Mouse (Mus musculus): ENCODE results near the gene Neurl1b. TPM values are rescaled to one million over a fixed set of nuclear protein-coding genes. Genes with fewer than 3 reads are reported as not detected.
A peak's percentile ranks its signal among the peaks of the same experiment; 100 is the strongest.

Gene Neurl1b
- polyA plus RNA-seq, 1 experiment, result 22.0 TPM

DNA sequence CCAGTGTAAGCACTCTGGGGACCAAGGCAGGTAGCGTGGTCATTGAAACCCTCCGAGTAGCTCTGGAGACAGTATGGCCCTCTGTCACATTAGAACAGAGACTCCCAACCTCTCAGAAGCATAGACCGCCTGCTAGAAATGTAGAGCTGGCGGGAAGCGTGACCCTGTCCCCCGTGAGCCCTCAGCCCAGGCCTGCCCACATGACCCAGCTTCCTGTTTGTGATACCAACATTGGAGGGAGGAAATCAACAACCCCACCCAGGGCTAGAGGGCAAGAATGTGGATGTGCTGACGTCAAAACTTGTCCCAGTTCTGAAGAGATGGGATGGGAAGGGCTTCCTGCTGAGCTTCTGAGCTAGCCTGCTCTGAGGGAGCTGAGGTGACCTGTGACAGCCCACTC is 50.3 kb downstream of the Neurl1b start:
- TF ChIP-seq CTCF (conservative IDR thresholded peaks at IDR 0.05; ENCODE audit: insufficient read depth, insufficient read length, low read depth, low read length) (no peak), POLR2A (IDR thresholded peaks at IDR 0.05; ENCODE audit: low read depth, low read length) (peak; percentile 36)
- peak overlapping the region; percentile 35 for H3K4me3 ChIP-seq (ENCODE audit: insufficient read depth, low read depth, low read length)
- WGBS, result 59% methylated on average over 7 of the region's 7 CpGs
- H3K36me3 ChIP-seq (ENCODE audit: control insufficient read depth, insufficient read depth, low read length), result no peaks in the 10 kb centered on the region
- peak overlapping the region; percentile 96 for H3K27ac ChIP-seq (ENCODE audit: insufficient read depth, low read depth, low read length)
- no peaks in the 10 kb centered on the region for H3K27me3 ChIP-seq (replicated peaks; ENCODE audit: control insufficient read depth, insufficient read depth, low read length)
- H3K4me1 ChIP-seq (ENCODE audit: control insufficient read depth, insufficient read depth, low read length), result peaks cover 11% of the 10 kb centered on the region
- peak; percentile 95 for DNase-seq

DNA sequence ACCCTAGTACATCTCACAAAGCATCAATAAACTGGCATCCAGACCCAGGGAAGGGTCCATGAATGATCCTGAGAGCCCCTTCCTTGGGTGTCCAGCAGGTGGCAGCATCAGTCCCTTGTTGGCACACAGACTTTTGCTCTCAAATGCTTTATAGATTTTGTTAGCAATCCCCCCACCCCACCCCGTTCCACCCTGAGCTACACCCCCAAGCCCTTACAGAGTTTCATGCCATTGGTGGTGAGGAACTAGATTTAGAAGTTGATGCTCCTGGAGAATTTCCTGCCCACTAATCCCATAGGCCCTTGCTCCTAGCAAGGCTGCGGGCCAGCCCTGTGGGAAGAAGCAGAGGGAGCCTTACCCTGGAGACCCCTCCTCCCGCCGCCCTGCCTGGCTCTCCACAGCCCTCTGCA is 52.1 kb downstream of the Neurl1b start:
- no peaks in the 10 kb centered on the region for H3K27me3 ChIP-seq (replicated peaks; ENCODE audit: control insufficient read depth, insufficient read depth, low read length)
- no peaks in the 10 kb centered on the region for H3K36me3 ChIP-seq (ENCODE audit: control insufficient read depth, insufficient read depth, low read length)
- H3K27ac ChIP-seq (ENCODE audit: insufficient read depth, low read depth, low read length), result peak overlapping the region; percentile 96
- no peak overlapping the region for H3K4me3 ChIP-seq (ENCODE audit: insufficient read depth, low read depth, low read length)
- DNase-seq, result peak; percentile 89
- TF ChIP-seq CTCF (conservative IDR thresholded peaks at IDR 0.05; ENCODE audit: insufficient read depth, insufficient read length, low read depth, low read length), result peak; percentile 88
- no peak for TF ChIP-seq POLR2A (IDR thresholded peaks at IDR 0.05; ENCODE audit: low read depth, low read length)
- WGBS, result 15% methylated on average over 4 of the region's 4 CpGs
- H3K4me1 ChIP-seq (ENCODE audit: control insufficient read depth, insufficient read depth, low read length), result peaks cover 11% of the 10 kb centered on the region

DNA sequence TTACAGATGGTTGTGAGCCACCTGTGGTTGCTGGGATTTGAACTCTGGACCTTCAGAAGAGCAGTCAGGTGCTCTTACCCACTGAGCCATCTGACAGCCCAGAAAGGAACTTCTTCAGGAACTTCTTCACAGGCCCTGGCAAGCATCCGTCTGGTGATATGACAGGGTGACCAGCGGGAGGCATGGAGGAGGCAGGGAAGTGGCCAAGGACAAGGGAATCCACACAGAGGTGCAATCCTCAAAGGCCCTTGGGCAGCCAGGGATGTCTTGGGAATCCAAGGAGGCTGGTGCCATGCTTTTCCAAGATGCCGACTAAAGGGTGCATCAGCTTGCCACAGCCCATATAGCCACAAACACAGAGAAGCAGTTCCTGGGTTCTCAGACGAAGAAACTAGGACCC is 53.0 kb downstream of the Neurl1b start:
- H3K27ac ChIP-seq (ENCODE audit: insufficient read depth, low read depth, low read length), result no peak overlapping the region
- TF ChIP-seq POLR2A (IDR thresholded peaks at IDR 0.05; ENCODE audit: low read depth, low read length) (no peak), CTCF (conservative IDR thresholded peaks at IDR 0.05; ENCODE audit: insufficient read depth, insufficient read length, low read depth, low read length) (no peak)

DNA sequence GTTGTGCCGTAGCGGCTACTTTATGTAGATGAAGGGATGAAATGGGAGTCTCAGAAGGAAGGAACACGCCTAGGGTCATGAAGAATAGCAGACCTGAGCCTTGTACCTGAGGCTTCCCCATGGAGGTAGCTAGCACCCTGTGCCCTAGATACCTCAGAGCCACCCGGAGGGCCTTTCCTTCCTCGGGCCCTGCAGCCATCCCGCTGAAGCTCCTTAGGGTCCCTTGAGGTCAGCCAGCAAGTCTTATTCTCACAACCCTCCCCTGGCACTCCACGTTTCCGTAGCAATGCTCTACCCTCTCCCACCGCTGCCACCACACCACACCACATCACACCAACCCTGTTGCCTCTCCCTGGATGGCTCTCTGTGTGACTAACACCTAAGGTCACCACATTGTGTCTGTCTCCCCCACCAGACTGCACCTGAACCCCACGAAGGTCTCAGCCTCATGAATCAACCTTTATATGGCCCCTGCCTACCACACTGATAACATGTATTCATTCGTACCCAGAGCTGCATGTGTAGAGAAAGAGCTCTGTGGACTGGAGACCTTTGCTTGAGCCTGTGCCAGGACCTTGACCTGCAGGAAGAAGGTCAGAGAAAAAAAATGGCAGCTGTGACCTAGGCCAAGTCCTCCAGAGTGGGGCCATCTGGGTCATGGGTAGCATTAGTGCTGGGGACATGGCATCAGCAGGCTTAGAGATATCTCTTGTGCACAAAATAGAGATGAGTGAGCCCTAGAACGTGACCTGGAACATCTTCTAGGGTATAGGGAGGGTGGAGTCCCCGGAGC is 53.7 kb downstream of the Neurl1b start:
- no peak overlapping the region for H3K27ac ChIP-seq (ENCODE audit: insufficient read depth, low read depth, low read length)
- 91% methylated on average over 13 of the region's 13 CpGs for WGBS
- no peaks in the 10 kb centered on the region for H3K36me3 ChIP-seq (ENCODE audit: control insufficient read depth, insufficient read depth, low read length)
- DNase-seq, result peak; percentile 17
- H3K4me3 ChIP-seq (ENCODE audit: insufficient read depth, low read depth, low read length), result no peak overlapping the region
- TF ChIP-seq POLR2A (IDR thresholded peaks at IDR 0.05; ENCODE audit: low read depth, low read length) (no peak), CTCF (conservative IDR thresholded peaks at IDR 0.05; ENCODE audit: insufficient read depth, insufficient read length, low read depth, low read length) (no peak)
- H3K4me1 ChIP-seq (ENCODE audit: control insufficient read depth, insufficient read depth, low read length), result peaks cover 6% of the 10 kb centered on the region
- H3K27me3 ChIP-seq (replicated peaks; ENCODE audit: control insufficient read depth, insufficient read depth, low read length), result no peaks in the 10 kb centered on the region

More for the DNA sequence above, 53.0 kb downstream of the Neurl1b start:
- 83% methylated on average over 4 of the region's 4 CpGs for WGBS
- DNase-seq, result peak; percentile 27
- no peaks in the 10 kb centered on the region for H3K27me3 ChIP-seq (replicated peaks; ENCODE audit: control insufficient read depth, insufficient read depth, low read length)
- H3K4me3 ChIP-seq (ENCODE audit: insufficient read depth, low read depth, low read length), result no peak overlapping the region
- H3K4me1 ChIP-seq (ENCODE audit: control insufficient read depth, insufficient read depth, low read length), result peaks cover 11% of the 10 kb centered on the region
- no peaks in the 10 kb centered on the region for H3K36me3 ChIP-seq (ENCODE audit: control insufficient read depth, insufficient read depth, low read length)

DNA sequence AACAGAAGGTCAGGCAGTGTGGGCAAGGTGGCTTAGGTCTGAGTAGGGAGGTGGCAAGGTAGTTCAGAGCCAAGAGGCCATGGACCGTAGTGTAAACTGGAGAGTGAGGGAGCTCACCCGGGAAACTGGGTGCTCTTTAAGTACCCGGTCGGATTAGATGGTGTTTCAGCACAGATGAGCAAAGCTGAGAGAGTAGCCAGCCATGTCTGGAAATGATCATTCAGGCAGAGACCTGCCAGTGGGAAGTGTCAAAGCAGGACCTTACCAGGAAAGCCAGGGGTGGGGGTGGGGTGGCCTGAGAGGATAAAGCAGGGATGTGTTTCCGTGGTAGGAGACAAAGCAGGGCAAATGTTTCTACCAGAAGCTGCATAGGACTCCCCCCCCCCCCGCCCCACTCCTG is 62.2 kb downstream of the Neurl1b start:
- Histone ChIP-seq H3K27ac (ENCODE audit: insufficient read depth, low read depth, low read length) (no peak overlapping the region), H3K4me1 (ENCODE audit: control insufficient read depth, insufficient read depth, low read length) (no peaks in the 10 kb centered on the region), H3K27me3 (replicated peaks; ENCODE audit: control insufficient read depth, insufficient read depth, low read length) (no peaks in the 10 kb centered on the region), H3K36me3 (ENCODE audit: control insufficient read depth, insufficient read depth, low read length) (no peaks in the 10 kb centered on the region), H3K4me3 (ENCODE audit: insufficient read depth, low read depth, low read length) (no peak overlapping the region)
- TF ChIP-seq POLR2A (IDR thresholded peaks at IDR 0.05; ENCODE audit: low read depth, low read length) (no peak), CTCF (conservative IDR thresholded peaks at IDR 0.05; ENCODE audit: insufficient read depth, insufficient read length, low read depth, low read length) (no peak)
- no peak for DNase-seq
- WGBS, result 59% methylated on average over 6 of the region's 6 CpGs

DNA sequence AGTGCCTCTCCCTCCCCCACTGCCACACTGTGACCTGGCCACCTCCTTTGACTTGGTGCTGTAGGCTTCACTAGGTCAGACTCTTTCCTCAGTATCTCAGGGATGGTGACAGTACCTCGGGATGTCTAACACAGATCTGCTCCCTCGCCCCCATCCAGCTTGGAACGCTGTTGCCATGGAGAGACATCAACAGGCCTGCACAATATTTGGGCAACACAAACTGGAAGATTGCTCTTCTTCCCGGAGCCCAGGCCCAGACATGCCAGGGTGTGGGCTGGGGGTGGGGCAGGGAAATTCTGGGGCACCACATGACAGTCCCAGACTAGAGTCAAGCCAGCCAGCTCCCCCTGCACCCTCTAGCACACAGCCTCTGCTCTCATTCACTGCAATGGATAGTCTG is 64.0 kb downstream of the Neurl1b start:
- no peak overlapping the region for H3K27ac ChIP-seq (ENCODE audit: insufficient read depth, low read depth, low read length)
- no peak overlapping the region for H3K4me3 ChIP-seq (ENCODE audit: insufficient read depth, low read depth, low read length)
- H3K27me3 ChIP-seq (replicated peaks; ENCODE audit: control insufficient read depth, insufficient read depth, low read length), result no peaks in the 10 kb centered on the region
- TF ChIP-seq POLR2A (IDR thresholded peaks at IDR 0.05; ENCODE audit: low read depth, low read length) (no peak), CTCF (conservative IDR thresholded peaks at IDR 0.05; ENCODE audit: insufficient read depth, insufficient read length, low read depth, low read length) (no peak)
- H3K4me1 ChIP-seq (ENCODE audit: control insufficient read depth, insufficient read depth, low read length), result no peaks in the 10 kb centered on the region
- no peak for DNase-seq
- 84% methylated on average over 4 of the region's 4 CpGs for WGBS
- no peaks in the 10 kb centered on the region for H3K36me3 ChIP-seq (ENCODE audit: control insufficient read depth, insufficient read depth, low read length)

DNA sequence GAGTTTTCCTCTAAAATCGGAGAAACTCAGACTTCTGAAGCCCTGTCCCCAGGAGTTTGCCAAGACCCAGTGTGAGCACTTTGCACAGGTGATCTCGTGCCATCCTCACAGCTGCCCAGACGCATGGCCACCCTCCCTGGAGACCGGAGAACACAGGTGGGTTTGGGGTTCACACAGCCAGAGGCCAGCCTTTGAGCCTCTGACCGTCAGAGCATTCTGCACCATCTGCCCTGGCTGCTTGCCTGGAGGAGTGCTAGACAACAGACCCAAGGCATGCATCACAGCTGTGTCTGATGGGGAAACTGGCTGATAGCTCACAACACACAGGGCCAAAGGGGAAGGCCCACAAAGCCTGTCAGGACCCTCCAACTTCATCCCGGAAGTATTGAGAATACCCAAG is 65.0 kb downstream of the Neurl1b start:
- Histone ChIP-seq H3K27me3 (replicated peaks; ENCODE audit: control insufficient read depth, insufficient read depth, low read length) (no peaks in the 10 kb centered on the region), H3K4me3 (ENCODE audit: insufficient read depth, low read depth, low read length) (no peak overlapping the region), H3K36me3 (ENCODE audit: control insufficient read depth, insufficient read depth, low read length) (no peaks in the 10 kb centered on the region), H3K4me1 (ENCODE audit: control insufficient read depth, insufficient read depth, low read length) (no peaks in the 10 kb centered on the region), H3K27ac (ENCODE audit: insufficient read depth, low read depth, low read length) (no peak overlapping the region)
- TF ChIP-seq CTCF (conservative IDR thresholded peaks at IDR 0.05; ENCODE audit: insufficient read depth, insufficient read length, low read depth, low read length), result no peak
- no peak for TF ChIP-seq POLR2A (IDR thresholded peaks at IDR 0.05; ENCODE audit: low read depth, low read length)
- 86% methylated on average over 6 of the region's 6 CpGs for WGBS
- DNase-seq, result no peak
